Mouse (Mus musculus) stomach, embryonic 15.5 days (tissue): ENCODE measurements around the gene 9330161L09Rik. TPM values are rescaled to one million over a fixed set of nuclear protein-coding genes. Genes with fewer than 3 reads are reported as not detected.
"Not testable (repeated sequence)": the region's sequence is repeated elsewhere in the genome, so short reads cannot be mapped to it uniquely, and the experiment has no call there.

Experiments used
- ATAC-seq: fragments of 200-750 bp; cut with Nextera tagmentation; 2 replicates; pipeline ENCODE4 v1.8.0; 2017; ENCODE audit warnings: low read depth, moderate number of reproducible peaks, moderate TSS enrichment; ENCODE audit not compliant: insufficient read depth, low FRiP score
- H3K27ac ChIP-seq: fragments of 300-500 bp; sonication (generic); 2 replicates; pipeline ENCODE4 v1.5.1; 2015; ENCODE audit warnings: mild to moderate bottlenecking, inconsistent platforms
- H3K27me3 ChIP-seq: fragments of 300-500 bp; sonication (generic); replicated peaks from 2 replicates; pipeline ENCODE4 v1.6.1; 2015; ENCODE audit warnings: inconsistent platforms
- H3K36me3 ChIP-seq: fragments of 300-500 bp; sonication (generic); 2 replicates; pipeline ENCODE4 v1.6.1; 2015; ENCODE audit warnings: inconsistent platforms
- H3K4me1 ChIP-seq: fragments of 300-500 bp; sonication (generic); 2 replicates; pipeline ENCODE4 v1.6.1; 2015; ENCODE audit warnings: inconsistent platforms
- H3K4me2 ChIP-seq: fragments of 300-500 bp; sonication (generic); 2 replicates; pipeline ENCODE4 v1.6.1; 2015; ENCODE audit warnings: mild to moderate bottlenecking, inconsistent platforms
- H3K4me3 ChIP-seq: fragments of 300-500 bp; sonication (generic); replicated peaks from 2 replicates; pipeline ENCODE4 v1.5.1; 2015; ENCODE audit warnings: inconsistent platforms
- H3K9ac ChIP-seq: fragments of 300-500 bp; sonication (generic); 2 replicates; pipeline ENCODE4 v1.6.1; 2015; ENCODE audit warnings: inconsistent platforms
- H3K9me3 ChIP-seq: fragments of 300-500 bp; sonication (generic); 2 replicates; pipeline ENCODE4 v1.6.1; 2016; ENCODE audit warnings: inconsistent platforms
- WGBS: fragments of 180-500 bp; shearing (Covaris S2); methylation state at CpG from one replicate; pipeline ENCODE4 v1.1.7; 2015; 5-methylcytosine and 5-hydroxymethylcytosine counted together
- polyA plus RNA-seq: library from polyadenylated mRNA; unstranded; fragments of >200 nt; fragmentation: Nextera tagmentation; extraction: Ambion mirVana; gene quantifications from 2 replicates; pipeline ENCODE4 v1.2.1, GENCODE M21; 2015

Gene 9330161L09Rik
- polyA plus RNA-seq: 0.18 and 0.49 TPM in 2 replicates

DNA sequence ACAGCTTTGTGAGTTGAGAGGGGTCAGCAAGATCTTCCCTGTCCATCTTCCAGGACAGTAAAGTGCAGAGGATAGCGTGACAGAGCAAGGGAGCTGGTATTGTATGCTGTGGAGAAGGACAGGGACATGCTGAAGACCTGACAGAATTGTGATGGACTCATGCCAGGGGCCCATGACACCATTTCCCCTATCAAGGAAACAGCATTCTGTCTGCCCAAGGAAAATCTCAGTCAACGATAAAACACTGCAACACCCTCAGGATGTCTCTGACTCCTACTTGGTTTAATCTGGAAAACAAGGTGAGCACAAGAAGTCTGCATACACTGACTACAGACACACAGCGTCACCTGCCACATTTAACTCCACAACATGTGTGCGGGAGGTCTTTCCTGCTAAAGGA, at the start of gene 9330161L09Rik:
Gene 9330161L09Rik, minus strand, starts transcription at position 101 of the 400 bp plus-strand sequence.
- H3K9me3 ChIP-seq: no peaks in the 10 kb centered on the region
- no peak for ATAC-seq
- no peak within 1 kb of the TSS for H3K9ac ChIP-seq
- peaks cover 62% of the 10 kb centered on the region for H3K36me3 ChIP-seq
- H3K4me1 ChIP-seq: no peaks in the 10 kb centered on the region
- no peaks in the 10 kb centered on the region for H3K27me3 ChIP-seq
- H3K4me2 ChIP-seq: no peak within 1 kb of the TSS
- H3K4me3 ChIP-seq: no peak within 1 kb of the TSS
- H3K27ac ChIP-seq: no peak within 1 kb of the TSS
- 91% methylated on average over 4 of the region's 4 CpGs for WGBS

DNA sequence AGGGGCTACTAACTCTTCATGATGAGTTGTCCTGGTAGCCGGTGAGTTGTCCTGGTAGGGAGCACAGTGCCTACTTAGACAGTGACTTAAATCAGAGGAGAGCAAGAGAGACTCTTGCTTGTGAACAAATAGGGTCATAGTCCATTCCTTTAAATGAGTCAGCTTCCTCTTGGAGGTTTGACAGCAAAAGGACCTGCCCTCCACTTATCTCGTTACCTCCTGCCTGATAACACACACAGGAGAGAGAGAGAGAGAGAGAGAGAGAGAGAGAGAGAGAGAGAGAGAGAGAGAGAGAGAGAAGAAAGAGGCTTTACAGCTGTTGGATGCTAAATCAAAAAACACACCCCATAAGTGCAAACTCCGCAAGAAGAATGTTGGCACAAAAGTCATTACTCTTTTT, 49.5 kb upstream of the 9330161L09Rik start, which contains the start of gene Ifi27l2b:
Gene Ifi27l2b, minus strand, starts transcription at position 84 of the 400 bp plus-strand sequence.
- H3K4me3 ChIP-seq: no peak within 1 kb of the TSS
- no peaks in the 10 kb centered on the region for H3K4me1 ChIP-seq
- H3K9ac ChIP-seq: no peak within 1 kb of the TSS
- 42% methylated on average over 3 of the region's 3 CpGs for WGBS
- no peaks in the 10 kb centered on the region for H3K36me3 ChIP-seq
- ATAC-seq: peak; percentile 70
- H3K27me3 ChIP-seq: no peaks in the 10 kb centered on the region
- no peak within 1 kb of the TSS for H3K4me2 ChIP-seq
- no peak within 1 kb of the TSS for H3K27ac ChIP-seq
- H3K9me3 ChIP-seq: no peaks in the 10 kb centered on the region

- not testable (repeated sequence) for H3K4me2 ChIP-seq, H3K27ac ChIP-seq, H3K4me3 ChIP-seq, H3K9ac ChIP-seq, H3K36me3 ChIP-seq, H3K9me3 ChIP-seq, ATAC-seq, H3K4me1 ChIP-seq, H3K27me3 ChIP-seq
- no CpG with 5 or more reads among the region's 1 CpGs for WGBS
Measured at GRCm38 (mm10) chr12:103456727-103457126, 49.1 kb upstream of the 9330161L09Rik start.

DNA sequence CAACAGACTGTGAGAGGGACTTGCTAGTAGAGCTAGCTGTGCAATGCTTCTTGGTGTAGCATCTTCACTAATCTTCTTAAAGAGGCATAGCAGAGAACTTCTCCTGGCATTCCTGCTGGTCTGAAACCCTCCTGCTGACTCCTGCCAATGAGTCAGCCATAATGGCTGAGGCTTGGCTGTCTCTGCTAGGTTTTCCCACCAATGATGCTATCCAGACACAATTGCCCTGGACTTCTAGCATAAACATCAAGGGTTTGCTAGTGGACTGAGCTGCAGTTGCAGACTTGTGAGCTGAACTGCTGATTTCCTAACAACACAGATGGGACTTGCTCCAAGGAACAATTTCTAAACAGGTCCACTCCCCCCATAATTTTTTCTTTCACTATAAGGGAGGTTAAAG, 45.7 kb upstream of the 9330161L09Rik start:
- Histone ChIP-seq H3K4me3 (no peak overlapping the region), H3K4me1 (no peaks in the 10 kb centered on the region), H3K4me2 (no peak overlapping the region), H3K9me3 (no peaks in the 10 kb centered on the region), H3K27me3 (no peaks in the 10 kb centered on the region), H3K27ac (no peak overlapping the region), H3K36me3 (no peaks in the 10 kb centered on the region), H3K9ac (no peak overlapping the region)
- no peak for ATAC-seq

DNA sequence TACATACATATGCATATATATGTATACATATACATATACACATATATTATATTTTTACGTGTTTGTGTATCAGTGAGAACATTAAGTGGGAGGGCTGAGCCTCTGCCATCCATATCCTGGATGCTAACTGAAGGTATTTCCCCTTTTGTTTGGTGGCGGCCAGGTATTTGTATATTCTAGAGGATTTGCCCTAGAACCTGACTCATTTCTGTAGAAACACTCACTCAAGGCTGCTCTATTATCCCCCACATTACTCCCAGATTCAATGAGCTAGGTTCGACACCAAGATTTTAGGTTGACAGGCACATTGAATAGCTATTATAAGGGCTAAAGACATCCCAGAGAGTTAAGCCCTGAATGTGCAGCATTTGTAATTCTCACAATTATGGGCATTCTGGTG, 37.4 kb upstream of the 9330161L09Rik start:
- WGBS: 77% methylated on average over 3 of the region's 3 CpGs
- no peaks in the 10 kb centered on the region for H3K4me1 ChIP-seq
- no peaks in the 10 kb centered on the region for H3K36me3 ChIP-seq
- no peak overlapping the region for H3K9ac ChIP-seq
- no peaks in the 10 kb centered on the region for H3K9me3 ChIP-seq
- no peak overlapping the region for H3K4me3 ChIP-seq
- H3K27ac ChIP-seq: no peak overlapping the region
- no peaks in the 10 kb centered on the region for H3K27me3 ChIP-seq
- H3K4me2 ChIP-seq: no peak overlapping the region
- ATAC-seq: no peak

DNA sequence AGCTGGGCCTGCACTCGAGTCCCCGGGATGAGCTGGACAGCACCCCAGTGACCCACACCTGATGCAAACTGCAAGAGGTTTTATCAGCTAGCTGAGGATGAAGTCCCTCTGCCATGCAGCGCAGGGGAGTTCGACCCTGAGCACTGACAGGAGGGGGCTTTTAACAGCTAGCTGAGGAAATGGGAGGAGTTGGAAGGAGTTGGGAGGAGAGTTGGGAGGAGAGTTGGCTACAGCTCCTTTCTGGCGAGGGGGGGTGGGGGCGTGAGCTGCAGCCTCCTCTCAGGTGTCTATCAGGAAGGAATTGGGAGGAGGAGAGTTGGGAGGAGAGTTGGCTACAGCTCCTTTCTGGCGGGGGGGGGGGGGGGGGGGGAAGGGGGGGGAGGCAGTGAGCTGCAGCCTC, 36.6 kb upstream of the 9330161L09Rik start:
- WGBS: 28% methylated on average over 6 of the region's 7 CpGs
- not testable (repeated sequence) for H3K27ac ChIP-seq, ATAC-seq, H3K4me3 ChIP-seq, H3K4me1 ChIP-seq, H3K4me2 ChIP-seq, H3K9me3 ChIP-seq, H3K36me3 ChIP-seq, H3K27me3 ChIP-seq, H3K9ac ChIP-seq

DNA sequence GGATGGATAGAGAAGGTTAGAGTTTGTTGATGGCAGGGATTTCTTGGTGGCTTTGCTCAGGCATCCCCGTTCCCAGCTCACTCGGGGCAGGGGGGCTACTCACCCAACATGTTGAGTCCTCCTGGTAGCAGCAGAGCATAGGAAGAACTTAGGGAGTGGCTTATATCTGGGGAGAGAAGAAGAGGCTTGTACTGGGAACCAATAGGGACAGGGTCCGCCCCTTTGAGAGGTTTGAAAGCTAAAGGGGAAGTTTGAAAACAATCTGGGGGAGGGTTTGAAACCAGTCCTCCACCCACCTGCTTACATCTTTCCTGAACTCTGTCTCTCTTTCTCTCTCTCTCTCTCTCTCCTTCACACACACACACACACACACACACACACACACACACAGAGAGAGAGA, 35.9 kb upstream of the 9330161L09Rik start, which contains the start of gene Ifi27l2a:
Gene Ifi27l2a, minus strand, starts transcription at position 157 of the 400 bp plus-strand sequence.
- no peaks in the 10 kb centered on the region for H3K27me3 ChIP-seq
- 50% methylated on average over 3 of the region's 3 CpGs for WGBS
- no peak within 1 kb of the TSS; the same call in 1 of the 2 replicates for H3K4me2 ChIP-seq
- no peak for ATAC-seq
- H3K4me1 ChIP-seq: no peaks in the 10 kb centered on the region
- no peak within 1 kb of the TSS for H3K9ac ChIP-seq
- H3K9me3 ChIP-seq: no peaks in the 10 kb centered on the region
- no peak within 1 kb of the TSS for H3K27ac ChIP-seq
- H3K4me3 ChIP-seq: no peak within 1 kb of the TSS
- no peaks in the 10 kb centered on the region for H3K36me3 ChIP-seq

DNA sequence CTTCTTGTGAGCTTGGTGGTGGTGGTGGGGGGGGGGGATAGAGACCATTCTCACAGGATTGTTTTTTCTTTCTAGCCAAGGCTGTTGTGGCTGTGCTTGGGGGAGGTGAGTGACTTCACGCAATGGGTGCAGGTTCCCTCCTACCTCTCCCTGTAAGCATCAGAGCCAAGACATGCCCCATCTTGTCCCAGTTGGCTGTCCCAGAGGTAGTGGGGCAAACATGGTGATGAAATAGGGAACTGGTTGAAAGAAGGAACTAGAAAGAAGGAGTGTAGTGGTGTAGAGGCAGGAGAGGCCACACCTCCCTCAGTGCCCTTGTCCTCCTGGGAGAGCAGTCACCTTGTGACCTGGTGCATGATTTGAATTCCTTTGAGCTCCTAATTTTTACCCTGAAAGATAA, 30.0 kb upstream of the 9330161L09Rik start:
- Histone ChIP-seq H3K9ac (no peak overlapping the region), H3K4me2 (no peak overlapping the region), H3K27me3 (no peaks in the 10 kb centered on the region), H3K9me3 (no peaks in the 10 kb centered on the region), H3K27ac (no peak overlapping the region), H3K4me1 (no peaks in the 10 kb centered on the region), H3K4me3 (no peak overlapping the region), H3K36me3 (no peaks in the 10 kb centered on the region)
- ATAC-seq: no peak
- WGBS: 75% methylated on average over 1 of the region's 1 CpGs

- H3K4me1 ChIP-seq: no peaks in the 10 kb centered on the region
- no peaks in the 10 kb centered on the region for H3K9me3 ChIP-seq
- H3K27me3 ChIP-seq: no peaks in the 10 kb centered on the region
- no peak overlapping the region for H3K9ac ChIP-seq
- peak overlapping the region; percentile 47 for H3K4me2 ChIP-seq
- peak overlapping the region; percentile 32; the same call in 1 of the 2 replicates for H3K4me3 ChIP-seq
- H3K36me3 ChIP-seq: no peaks in the 10 kb centered on the region
- peak overlapping the region; percentile 87; the same call in 1 of the 2 replicates for H3K27ac ChIP-seq
- no peak for ATAC-seq
Measured at GRCm38 (mm10) chr12:103434861-103435260, 27.2 kb upstream of the 9330161L09Rik start.

DNA sequence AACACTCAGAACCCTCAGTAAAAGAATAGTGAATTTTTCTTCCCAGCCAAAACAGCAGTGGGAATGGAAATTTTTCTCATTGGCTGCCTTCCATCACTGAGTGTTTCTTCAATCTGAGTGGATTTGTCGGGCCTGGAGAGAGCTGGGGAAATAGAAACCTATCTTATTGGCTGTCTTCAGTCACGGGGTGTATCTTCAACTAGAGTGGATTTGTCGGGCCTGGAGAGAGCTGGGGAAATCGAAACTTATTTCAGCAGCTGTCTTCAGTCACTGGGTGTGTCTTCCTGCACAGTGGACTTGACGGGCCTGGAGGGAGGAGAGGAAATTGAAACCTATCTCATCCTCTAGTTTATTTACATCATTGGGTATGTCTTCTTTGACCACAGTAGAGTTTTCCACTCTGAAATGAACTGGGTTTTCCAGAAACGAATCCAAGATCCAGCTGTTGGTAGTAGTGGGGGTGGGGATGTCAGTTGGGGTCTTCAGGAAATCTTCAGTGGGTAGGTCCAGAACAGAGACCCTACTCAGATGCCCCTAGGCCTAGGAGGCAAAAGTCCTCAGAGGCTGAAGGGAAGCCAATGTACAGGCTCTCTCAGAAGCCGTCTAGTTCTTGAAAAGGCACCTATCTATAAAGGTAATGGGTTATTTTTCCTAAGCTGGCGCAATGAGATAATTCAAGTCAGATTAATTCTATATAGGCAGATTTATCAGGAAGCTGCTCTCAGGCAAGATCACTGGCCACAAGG, 26.5 kb upstream of the 9330161L09Rik start, which contains the start of gene Ifi27:
Gene Ifi27, plus strand, starts transcription at position 226 of the 746 bp plus-strand sequence.
- Histone ChIP-seq H3K36me3 (no peaks in the 10 kb centered on the region), H3K9me3 (no peaks in the 10 kb centered on the region), H3K4me3 (peak within 1 kb of the TSS; percentile 32), H3K9ac (no peak within 1 kb of the TSS), H3K4me1 (no peaks in the 10 kb centered on the region), H3K27ac (peak within 1 kb of the TSS; percentile 87), H3K4me2 (peak within 1 kb of the TSS; percentile 47), H3K27me3 (no peaks in the 10 kb centered on the region)
- whole genome bisulfite sequencing: 41% methylated on average over 8 of the region's 8 CpGs
- peak; percentile 92 for ATAC-seq

GRCm38 (mm10) chr12:103433430-103433829, 25.8 kb upstream of the 9330161L09Rik start:
- Histone ChIP-seq H3K4me1 (no peaks in the 10 kb centered on the region), H3K9me3 (no peaks in the 10 kb centered on the region), H3K9ac (no peak overlapping the region), H3K4me2 (no peak overlapping the region), H3K27me3 (no peaks in the 10 kb centered on the region), H3K4me3 (no peak overlapping the region), H3K36me3 (no peaks in the 10 kb centered on the region), H3K27ac (peak overlapping the region; percentile 14; the same call in 1 of the 2 replicates)
- ATAC-seq: no peak
- whole genome bisulfite sequencing: 71% methylated on average over 2 of the region's 2 CpGs

GRCm38 (mm10) chr12:103426710-103427109, 19.1 kb upstream of the 9330161L09Rik start:
- ATAC-seq: no peak
- H3K27ac ChIP-seq: no peak overlapping the region
- peaks cover 14% of the 10 kb centered on the region; the same call in 1 of the 2 replicates for H3K36me3 ChIP-seq
- 88% methylated on average over 7 of the region's 7 CpGs for WGBS
- H3K4me2 ChIP-seq: 0 out of 2 replicates have a peak overlapping the region, but pooled peaks have one; percentile 36
- H3K9ac ChIP-seq: no peak overlapping the region
- H3K9me3 ChIP-seq: no peaks in the 10 kb centered on the region
- peaks cover 20% of the 10 kb centered on the region for H3K4me1 ChIP-seq
- no peaks in the 10 kb centered on the region for H3K27me3 ChIP-seq
- H3K4me3 ChIP-seq: no peak overlapping the region
